Mouse (Mus musculus) telencephalon, adult 2 months (tissue): Measurements from ENCODE around the gene Usp11.
"Not testable (repeated sequence)": the region's sequence is repeated elsewhere in the genome, so short reads cannot be mapped to it uniquely, and the experiment has no call there.

Source experiments
- DNase-seq: peaks from one replicate; pipeline ENCODE4 v3.0.0-alpha.2; 2011; ENCODE audit warnings: low read depth, low spot score

The Usp11 gene

GRCm38 (mm10) chrX:20703741-20704290 is at the start of gene Usp11:
Gene Usp11, plus strand, starts transcription at chrX:20703906.
- peak; percentile 33 for DNase-seq

GRCm38 (mm10) chrX:20657593-20657992 is 46.1 kb upstream of the Usp11 start:
- DNase-seq, result no peak

- DNase-seq, result peak; percentile 74
Observed at GRCm38 (mm10) chrX:20658026-20658652, 45.6 kb upstream of the Usp11 start, which contains the start of gene Uba1. Gene Uba1, plus strand, starts transcription at chrX:20658326.

GRCm38 (mm10) chrX:20658891-20659406 is 44.8 kb upstream of the Usp11 start:
- DNase-seq, result no peak

- peak; percentile 39 for DNase-seq
Observed at GRCm38 (mm10) chrX:20662317-20662715, 41.4 kb upstream of the Usp11 start.

GRCm38 (mm10) chrX:20662716-20663443 is 40.8 kb upstream of the Usp11 start:
- peak; percentile 82 for DNase-seq

GRCm38 (mm10) chrX:20663444-20663790 is 40.3 kb upstream of the Usp11 start:
- DNase-seq, result no peak

- DNase-seq, result peak; percentile 95
Observed at GRCm38 (mm10) chrX:20687519-20688067, 16.1 kb upstream of the Usp11 start, which contains the start of gene Cdk16. Gene Cdk16, plus strand, starts transcription at chrX:20687954.

- peak; percentile 63 for DNase-seq
Observed at GRCm38 (mm10) chrX:20688068-20688547, 15.6 kb upstream of the Usp11 start.

GRCm38 (mm10) chrX:20688615-20689014 is 15.1 kb upstream of the Usp11 start:
- no peak for DNase-seq

GRCm38 (mm10) chrX:20691566-20691965 is 12.1 kb upstream of the Usp11 start:
- DNase-seq, result no peak

GRCm38 (mm10) chrX:20692616-20693015 is 11.1 kb upstream of the Usp11 start:
- DNase-seq, result no peak

GRCm38 (mm10) chrX:20695842-20696241 is 7.9 kb upstream of the Usp11 start:
- DNase-seq, result no peak

- peak; percentile 84 for DNase-seq
Observed at GRCm38 (mm10) chrX:20704295-20705082, 783 bp downstream of the Usp11 start.

GRCm38 (mm10) chrX:20705083-20705402 is 1.3 kb downstream of the Usp11 start:
- DNase-seq, result no peak

- no peak for DNase-seq
Observed at GRCm38 (mm10) chrX:20728681-20729080, 25.0 kb downstream of the Usp11 start.

GRCm38 (mm10) chrX:20730048-20730447 is 26.3 kb downstream of the Usp11 start:
- not testable (repeated sequence) for DNase-seq

GRCm38 (mm10) chrX:20736479-20736878 is 32.8 kb downstream of the Usp11 start:
- DNase-seq, result peak; percentile 50

- DNase-seq, result no peak
Observed at GRCm38 (mm10) chrX:20748829-20749228, 45.1 kb downstream of the Usp11 start.

- DNase-seq, result no peak
Observed at GRCm38 (mm10) chrX:20761201-20761600, 57.5 kb downstream of the Usp11 start.
